In the genomic region with DNA sequence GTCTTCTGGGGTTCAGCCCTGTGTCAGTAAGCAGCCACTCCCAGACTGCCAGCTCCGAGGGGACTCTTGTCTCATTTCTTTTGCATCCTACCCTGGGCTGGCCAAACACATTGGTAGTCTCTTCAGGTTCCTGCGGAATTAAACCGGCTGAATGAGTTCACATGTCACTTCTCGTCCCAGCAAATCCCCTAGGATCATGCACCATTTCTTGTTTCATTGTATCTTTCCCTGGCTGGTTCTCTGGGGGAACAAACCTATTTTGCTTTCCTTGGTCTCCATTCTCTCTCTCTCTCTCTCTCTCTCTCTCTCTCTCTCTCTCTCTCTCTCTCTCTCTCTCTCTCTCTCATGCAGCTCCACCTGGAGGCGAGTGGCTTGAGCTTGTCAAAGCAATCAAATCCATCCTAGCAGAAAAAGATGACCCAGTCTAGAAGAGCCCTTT, we compare ENCODE assay signal across 12 mouse cellular contexts.
DNase-seq lines count a peak whose midpoint lies in the region; ATAC-seq and TF ChIP-seq lines count a peak whose summit lies in the region.
"Had no signal": no experiment of that assay in that cellular context is flagged by ENCODE, and none has a peak within 500 bp of the region (broad histone marks: within the 10 kb centered on the region; RNA-seq: fewer than 3 reads in every experiment).

No protein-coding gene starts in this region.

- peak; percentile 40; the same call in 1 of the 2 replicates for TF ChIP-seq CTCF in kidney, postnatal 0 days (IDR thresholded peaks at IDR 0.05; ENCODE audit: low read depth)
- TF ChIP-seq CTCF in brain, embryonic 14.5 days (IDR thresholded peaks at IDR 0.05; ENCODE audit: borderline replicate concordance, extremely low read depth, insufficient read depth, insufficient read length) = peak; percentile 13; the same call in 1 of the 2 replicates

- peak; percentile 23 for DNase-seq in adrenal gland, adult 2 months
- DNase-seq in adrenal gland, postnatal 25 days = no peak
- no peak for DNase-seq in kidney, postnatal 0 days (ENCODE audit: low spot score)
- no peak for DNase-seq in kidney, adult 18-20 months
- DNase-seq in brain, embryonic 14.5 days (ENCODE audit: low read depth) = peak; percentile 55
- peak; percentile 14 for DNase-seq in induced T-regulatory cell, adult 2 months (ENCODE audit: low read depth)
- DNase-seq in ovary, postnatal 36 days (ENCODE audit: low spot score) = no peak
- DNase-seq in frontal cortex, postnatal 10 days (ENCODE audit: low spot score in 2 of 2) = no peak

- no peaks in the 10 kb centered on the region for H3K4me1 ChIP-seq in kidney, postnatal 0 days (replicated peaks; ENCODE audit: insufficient read depth, low read length)
- H3K4me1 ChIP-seq: kidney, embryonic 15.5 days; lung, embryonic 15.5 days; neural tube, embryonic 13.5 days had no signal

- no peak overlapping the region for H3K9ac ChIP-seq in kidney, postnatal 0 days (ENCODE audit: low read depth, low read length)
- H3K9ac ChIP-seq: kidney, embryonic 15.5 days; lung, embryonic 15.5 days; neural tube, embryonic 13.5 days had no signal

- no peak for TF ChIP-seq POLR2A in brain, embryonic 14.5 days (IDR thresholded peaks at IDR 0.05; ENCODE audit: borderline replicate concordance, extremely low read depth, insufficient read depth, insufficient read length, poor library complexity, severe bottlenecking)

- WGBS in kidney, postnatal 0 days = 56% methylated on average over 5 of the region's 5 CpGs

- H3K36me3 ChIP-seq in kidney, postnatal 0 days (ENCODE audit: insufficient read depth, low read length) = no peaks in the 10 kb centered on the region
- H3K36me3 ChIP-seq: kidney, embryonic 15.5 days; lung, embryonic 15.5 days; neural tube, embryonic 13.5 days had no signal

- no peak overlapping the region for H3K27ac ChIP-seq in kidney, postnatal 0 days
- H3K27ac ChIP-seq: kidney, embryonic 15.5 days; lung, embryonic 15.5 days; neural tube, embryonic 13.5 days had no signal

- no peak overlapping the region for H3K4me3 ChIP-seq in kidney, postnatal 0 days (replicated peaks; ENCODE audit: low read depth, low read length)
- H3K4me3 ChIP-seq: erythroblast, embryonic 14.5 days; kidney, embryonic 15.5 days; lung, embryonic 15.5 days; neural tube, embryonic 13.5 days had no signal

- no peaks in the 10 kb centered on the region for H3K9me3 ChIP-seq in kidney, postnatal 0 days (replicated peaks; ENCODE audit: low read length)
- H3K9me3 ChIP-seq: kidney, embryonic 15.5 days; lung, embryonic 15.5 days; neural tube, embryonic 13.5 days had no signal

- H3K27me3 ChIP-seq in kidney, postnatal 0 days (ENCODE audit: insufficient read depth, low read length) = no peaks in the 10 kb centered on the region
- H3K27me3 ChIP-seq: kidney, embryonic 15.5 days; lung, embryonic 15.5 days; neural tube, embryonic 13.5 days had no signal

- no peak for ATAC-seq in kidney, postnatal 0 days (replicated peaks; ENCODE audit: low FRiP score, low read depth)

- H3K4me2 ChIP-seq in kidney, postnatal 0 days (ENCODE audit: low read length) = no peak overlapping the region
- H3K4me2 ChIP-seq: kidney, embryonic 15.5 days; lung, embryonic 15.5 days; neural tube, embryonic 13.5 days had no signal

Comparison
In these comparisons a context has a peak if more than half of its experiments do, and no peak if none do; other contexts are left out.
1. DNase-seq: peak in adrenal gland, adult 2 months (single experiment), brain, embryonic 14.5 days (single experiment) and induced T-regulatory cell, adult 2 months (single experiment); none in adrenal gland, postnatal 25 days (single experiment), kidney, postnatal 0 days (single experiment), kidney, adult 18-20 months (single experiment), ovary, postnatal 36 days (single experiment) and frontal cortex, postnatal 10 days (0 of 2).